Mouse (Mus musculus): Measurements from ENCODE around the gene Josd1.

- TF ChIP-seq CTCF (IDR thresholded peaks at IDR 0.05; ENCODE audit: low read depth, low read length) (no peak), POLR2A (IDR thresholded peaks at IDR 0.05; ENCODE audit: extremely low read depth, insufficient read depth, low read length) (no peak)
Measured at GRCm38 (mm10) chr15:79725190-79725789, 37.6 kb upstream of the Josd1 start.
